22 mouse cellular contexts compared by ENCODE assay signal in the genomic region with DNA sequence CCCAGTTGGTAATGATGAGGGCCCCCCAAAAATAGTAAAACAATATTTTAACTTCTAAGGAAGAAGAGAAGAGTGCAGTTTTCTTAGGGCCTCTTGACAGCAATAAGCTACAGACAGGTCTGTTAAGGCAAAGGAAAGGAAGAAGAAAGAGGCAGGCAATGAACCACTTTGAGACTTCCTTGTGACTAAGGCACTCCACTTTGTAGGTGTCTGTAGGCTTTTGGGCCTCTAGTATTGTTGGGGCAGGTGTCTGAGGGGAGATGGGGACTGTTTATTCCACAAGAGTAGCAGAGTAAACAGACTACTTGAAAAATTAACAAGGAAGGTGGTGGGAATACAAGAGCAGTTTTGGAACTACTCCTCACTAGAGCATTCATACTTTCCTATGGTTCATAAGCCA.
"Had no signal": no experiment of that assay in that cellular context is flagged by ENCODE, and none has a peak within 500 bp of the region (broad histone marks: within the 10 kb centered on the region; RNA-seq: fewer than 3 reads in every experiment).

No protein-coding gene starts in this region.

- H3K4me1 ChIP-seq: intestine, embryonic 15.5 days; kidney, embryonic 15.5 days; limb, embryonic 12.5 days; limb, embryonic 15.5 days; midbrain, embryonic 12.5 days; midbrain, embryonic 15.5 days; neural tube, embryonic 13.5 days; stomach, embryonic 15.5 days had no signal

- ATAC-seq: intestine, embryonic 15.5 days; liver, postnatal 0 days; lung, postnatal 0 days; midbrain, embryonic 15.5 days had no signal

- H3K36me3 ChIP-seq: intestine, embryonic 15.5 days; kidney, embryonic 15.5 days; limb, embryonic 12.5 days; limb, embryonic 15.5 days; midbrain, embryonic 12.5 days; midbrain, embryonic 15.5 days; neural tube, embryonic 13.5 days; stomach, embryonic 15.5 days had no signal

- H3K27me3 ChIP-seq: intestine, embryonic 15.5 days; kidney, embryonic 15.5 days; limb, embryonic 12.5 days; limb, embryonic 15.5 days; midbrain, embryonic 12.5 days; midbrain, embryonic 15.5 days; neural tube, embryonic 13.5 days; stomach, embryonic 15.5 days had no signal

- DNase-seq: kidney, adult 11 months; kidney, adult 8-10 months; kidney, postnatal 10 days; kidney, postnatal 36 days; layer of hippocampus, postnatal 36 days; left cerebral cortex, postnatal 4 days; liver, postnatal 0 days; lung, embryonic 14.5 days; retina, postnatal 1 day; right cerebral cortex, postnatal 25 days had no signal

- H3K27ac ChIP-seq: intestine, embryonic 15.5 days; kidney, embryonic 15.5 days; left cerebral cortex, adult 2 months; limb, embryonic 12.5 days; limb, embryonic 15.5 days; liver, embryonic 14.5 days; macrophage; midbrain, embryonic 12.5 days; midbrain, embryonic 15.5 days; neural tube, embryonic 13.5 days; stomach, embryonic 15.5 days had no signal

- H3K4me3 ChIP-seq: intestine, embryonic 15.5 days; kidney, embryonic 15.5 days; left cerebral cortex, adult 2 months; limb, embryonic 12.5 days; limb, embryonic 15.5 days; midbrain, embryonic 12.5 days; midbrain, embryonic 15.5 days; neural tube, embryonic 13.5 days; stomach, embryonic 15.5 days had no signal
